Mouse (Mus musculus): ENCODE data around the gene Necab3. TPM values are rescaled to one million over a fixed set of nuclear protein-coding genes. Genes with fewer than 3 reads are reported as not detected.
A peak's percentile ranks its signal among the peaks of the same experiment; 100 is the strongest.

The Necab3 gene
- polyA plus RNA-seq, 1 experiment from 2014 or later = 5.5 TPM

GRCm38 (mm10) chr2:154569071-154569748, 10.5 kb upstream of the Necab3 start:
- H3K27ac ChIP-seq (ENCODE audit: low read depth, low read length) = peak overlapping the region; percentile 84
- WGBS = under 1% methylated on average over 45 of the region's 70 CpGs

GRCm38 (mm10) chr2:154568329-154569070, 9.8 kb upstream of the Necab3 start:
- Histone ChIP-seq H3K9ac (ENCODE audit: low read length) (peak overlapping the region; percentile 73), H3K36me3 (ENCODE audit: control insufficient read depth, insufficient read depth, low read length) (peaks cover under 1% of the 10 kb centered on the region; the same call in 1 of the 2 replicates), H3K27me3 (ENCODE audit: control insufficient read depth, insufficient read depth, low read length) (no peaks in the 10 kb centered on the region), H3K4me2 (ENCODE audit: low read depth, low read length, severe bottlenecking) (peak overlapping the region; percentile 64), H3K9me3 (ENCODE audit: control insufficient read depth, low read length) (no peaks in the 10 kb centered on the region), H3K4me3 (ENCODE audit: low read depth, low read length) (peak overlapping the region; percentile 84), H3K27ac (ENCODE audit: low read depth, low read length) (peak overlapping the region; percentile 84), H3K4me1 (replicated peaks; ENCODE audit: control insufficient read depth, insufficient read depth, low read length) (peaks cover 18% of the 10 kb centered on the region)
- ATAC-seq (replicated peaks; ENCODE audit: low FRiP score) (peak; percentile 23), DNase-seq (ENCODE audit: low spot score) (peak; percentile 75)
- 13% methylated on average over 10 of the region's 10 CpGs for WGBS

More at GRCm38 (mm10) chr2:154569071-154569748, 10.5 kb upstream of the Necab3 start:
- Histone ChIP-seq H3K4me3 (ENCODE audit: low read depth, low read length) (peak overlapping the region; percentile 84), H3K4me1 (replicated peaks; ENCODE audit: control insufficient read depth, insufficient read depth, low read length) (peaks cover 18% of the 10 kb centered on the region), H3K9me3 (ENCODE audit: control insufficient read depth, low read length) (no peaks in the 10 kb centered on the region), H3K4me2 (ENCODE audit: low read depth, low read length, severe bottlenecking) (peak overlapping the region; percentile 64), H3K9ac (ENCODE audit: low read length) (peak overlapping the region; percentile 73), H3K27me3 (ENCODE audit: control insufficient read depth, insufficient read depth, low read length) (no peaks in the 10 kb centered on the region), H3K36me3 (ENCODE audit: control insufficient read depth, insufficient read depth, low read length) (no peaks in the 10 kb centered on the region)
- DNase-seq (ENCODE audit: low spot score) = peak; percentile 85
- peak; percentile 77 for ATAC-seq (replicated peaks; ENCODE audit: low FRiP score)

- peak overlapping the region; percentile 84 for H3K27ac ChIP-seq (ENCODE audit: low read depth, low read length)
- WGBS = 75% methylated on average over 2 of the region's 2 CpGs
- H3K4me1 ChIP-seq (replicated peaks; ENCODE audit: control insufficient read depth, insufficient read depth, low read length) = peaks cover 18% of the 10 kb centered on the region
- no peaks in the 10 kb centered on the region for H3K9me3 ChIP-seq (ENCODE audit: control insufficient read depth, low read length)
- ATAC-seq (replicated peaks; ENCODE audit: low FRiP score) (no peak), DNase-seq (ENCODE audit: low spot score) (no peak)
- H3K4me3 ChIP-seq (ENCODE audit: low read depth, low read length) = peak overlapping the region; percentile 84
- H3K27me3 ChIP-seq (ENCODE audit: control insufficient read depth, insufficient read depth, low read length) = no peaks in the 10 kb centered on the region
- peaks cover 8% of the 10 kb centered on the region; the same call in 1 of the 2 replicates for H3K36me3 ChIP-seq (ENCODE audit: control insufficient read depth, insufficient read depth, low read length)
- peak overlapping the region; percentile 64 for H3K4me2 ChIP-seq (ENCODE audit: low read depth, low read length, severe bottlenecking)
- peak overlapping the region; percentile 73 for H3K9ac ChIP-seq (ENCODE audit: low read length)
Measured at GRCm38 (mm10) chr2:154567766-154568165, 9.1 kb upstream of the Necab3 start.

GRCm38 (mm10) chr2:154566641-154567040, 8.0 kb upstream of the Necab3 start:
- Histone ChIP-seq H3K27ac (ENCODE audit: low read depth, low read length) (no peak overlapping the region), H3K9me3 (ENCODE audit: control insufficient read depth, low read length) (no peaks in the 10 kb centered on the region), H3K4me2 (ENCODE audit: low read depth, low read length, severe bottlenecking) (peak overlapping the region; percentile 3; the same call in 1 of the 2 replicates), H3K4me1 (replicated peaks; ENCODE audit: control insufficient read depth, insufficient read depth, low read length) (peaks cover 18% of the 10 kb centered on the region), H3K4me3 (ENCODE audit: low read depth, low read length) (no peak overlapping the region), H3K27me3 (ENCODE audit: control insufficient read depth, insufficient read depth, low read length) (no peaks in the 10 kb centered on the region), H3K36me3 (ENCODE audit: control insufficient read depth, insufficient read depth, low read length) (peaks cover 9% of the 10 kb centered on the region; the same call in 1 of the 2 replicates), H3K9ac (ENCODE audit: low read length) (0 out of 2 replicates have a peak overlapping the region, but pooled peaks have one; percentile 23)
- WGBS = 66% methylated on average over 8 of the region's 8 CpGs
- ATAC-seq (replicated peaks; ENCODE audit: low FRiP score) (no peak), DNase-seq (ENCODE audit: low spot score) (no peak)

- 81% methylated on average over 3 of the region's 3 CpGs for WGBS
- no peak overlapping the region for H3K9ac ChIP-seq (ENCODE audit: low read length)
- ATAC-seq (replicated peaks; ENCODE audit: low FRiP score) (no peak), DNase-seq (ENCODE audit: low spot score) (no peak)
- H3K9me3 ChIP-seq (ENCODE audit: control insufficient read depth, low read length) = no peaks in the 10 kb centered on the region
- H3K4me3 ChIP-seq (ENCODE audit: low read depth, low read length) = no peak overlapping the region
- H3K36me3 ChIP-seq (ENCODE audit: control insufficient read depth, insufficient read depth, low read length) = peaks cover 12% of the 10 kb centered on the region; the same call in 1 of the 2 replicates
- no peak overlapping the region for H3K4me2 ChIP-seq (ENCODE audit: low read depth, low read length, severe bottlenecking)
- H3K4me1 ChIP-seq (replicated peaks; ENCODE audit: control insufficient read depth, insufficient read depth, low read length) = peaks cover 18% of the 10 kb centered on the region
- no peak overlapping the region for H3K27ac ChIP-seq (ENCODE audit: low read depth, low read length)
- no peaks in the 10 kb centered on the region for H3K27me3 ChIP-seq (ENCODE audit: control insufficient read depth, insufficient read depth, low read length)
Measured at GRCm38 (mm10) chr2:154565562-154565961, 6.9 kb upstream of the Necab3 start.

- Histone ChIP-seq H3K4me3 (ENCODE audit: low read depth, low read length) (no peak overlapping the region), H3K4me1 (replicated peaks; ENCODE audit: control insufficient read depth, insufficient read depth, low read length) (peaks cover 17% of the 10 kb centered on the region), H3K27me3 (ENCODE audit: control insufficient read depth, insufficient read depth, low read length) (no peaks in the 10 kb centered on the region), H3K9ac (ENCODE audit: low read length) (no peak overlapping the region), H3K9me3 (ENCODE audit: control insufficient read depth, low read length) (no peaks in the 10 kb centered on the region), H3K36me3 (ENCODE audit: control insufficient read depth, insufficient read depth, low read length) (peaks cover 14% of the 10 kb centered on the region; the same call in 1 of the 2 replicates), H3K4me2 (ENCODE audit: low read depth, low read length, severe bottlenecking) (no peak overlapping the region), H3K27ac (ENCODE audit: low read depth, low read length) (no peak overlapping the region)
- ATAC-seq (replicated peaks; ENCODE audit: low FRiP score) = no peak
- DNase-seq (ENCODE audit: low spot score) = no peak
- WGBS = 95% methylated on average over 22 of the region's 22 CpGs
Measured at GRCm38 (mm10) chr2:154563612-154564170, 5.0 kb upstream of the Necab3 start.

- no peak for DNase-seq (ENCODE audit: low spot score)
- peaks cover 9% of the 10 kb centered on the region for H3K4me1 ChIP-seq (replicated peaks; ENCODE audit: control insufficient read depth, insufficient read depth, low read length)
- H3K9ac ChIP-seq (ENCODE audit: low read length) = no peak overlapping the region; the same call in 1 of the 2 replicates
- H3K4me2 ChIP-seq (ENCODE audit: low read depth, low read length, severe bottlenecking) = no peak overlapping the region
- no peak for ATAC-seq (replicated peaks; ENCODE audit: low FRiP score)
- no peaks in the 10 kb centered on the region for H3K9me3 ChIP-seq (ENCODE audit: control insufficient read depth, low read length)
- H3K4me3 ChIP-seq (ENCODE audit: low read depth, low read length) = no peak overlapping the region
- 60% methylated on average over 5 of the region's 5 CpGs for WGBS
- no peak overlapping the region for H3K27ac ChIP-seq (ENCODE audit: low read depth, low read length)
- no peaks in the 10 kb centered on the region for H3K27me3 ChIP-seq (ENCODE audit: control insufficient read depth, insufficient read depth, low read length)
- H3K36me3 ChIP-seq (ENCODE audit: control insufficient read depth, insufficient read depth, low read length) = peaks cover 5% of the 10 kb centered on the region; the same call in 1 of the 2 replicates
Measured at GRCm38 (mm10) chr2:154557184-154557832, 1.4 kb downstream of the Necab3 start.

GRCm38 (mm10) chr2:154555235-154555634, 3.5 kb downstream of the Necab3 start:
- Histone ChIP-seq H3K36me3 (ENCODE audit: control insufficient read depth, insufficient read depth, low read length) (no peaks in the 10 kb centered on the region), H3K4me2 (ENCODE audit: low read depth, low read length, severe bottlenecking) (no peak overlapping the region), H3K27me3 (ENCODE audit: control insufficient read depth, insufficient read depth, low read length) (peaks cover 17% of the 10 kb centered on the region), H3K9ac (ENCODE audit: low read length) (no peak overlapping the region), H3K27ac (ENCODE audit: low read depth, low read length) (no peak overlapping the region), H3K4me3 (ENCODE audit: low read depth, low read length) (no peak overlapping the region), H3K4me1 (replicated peaks; ENCODE audit: control insufficient read depth, insufficient read depth, low read length) (peaks cover 14% of the 10 kb centered on the region), H3K9me3 (ENCODE audit: control insufficient read depth, low read length) (no peaks in the 10 kb centered on the region)
- ATAC-seq (replicated peaks; ENCODE audit: low FRiP score) (no peak), DNase-seq (ENCODE audit: low spot score) (peak; percentile 44)
- WGBS = 84% methylated on average over 6 of the region's 6 CpGs

All from forebrain, embryonic 11.5 days (tissue).